In genomic region chr3:89305105-89305504, GRCm38 (mm10) we compare ENCODE assay signal across 21 mouse cellular contexts. TPM values are rescaled to one million over a fixed set of nuclear protein-coding genes. Genes with fewer than 3 reads are reported as not detected.
DNase-seq lines count a peak whose midpoint lies in the region; ATAC-seq and TF ChIP-seq lines count a peak whose summit lies in the region.
"Had no signal": no experiment of that assay in that cellular context is flagged by ENCODE, and none has a peak within 500 bp of the region (broad histone marks: within the 10 kb centered on the region; RNA-seq: fewer than 3 reads in every experiment).

No protein-coding gene starts in this region.

- TF ChIP-seq CTCF in lung, embryonic 14.5 days (IDR thresholded peaks at IDR 0.05; ENCODE audit: low read depth): no peak

- peaks cover 14% of the 10 kb centered on the region for H3K4me1 ChIP-seq in kidney, embryonic 16.5 days (ENCODE audit: insufficient read depth, low read length)
- no peaks in the 10 kb centered on the region for H3K4me1 ChIP-seq in lung, embryonic 14.5 days (ENCODE audit: insufficient read depth)
- peaks cover 25% of the 10 kb centered on the region for H3K4me1 ChIP-seq in embryonic facial prominence, embryonic 10.5 days
- H3K4me1 ChIP-seq in intestine, embryonic 15.5 days (replicated peaks): peaks cover 8% of the 10 kb centered on the region
- H3K4me1 ChIP-seq: hindbrain, embryonic 15.5 days had no signal

- H3K27me3 ChIP-seq in kidney, embryonic 16.5 days (ENCODE audit: insufficient read depth, low read length): no peaks in the 10 kb centered on the region
- no peaks in the 10 kb centered on the region for H3K27me3 ChIP-seq in lung, embryonic 14.5 days (ENCODE audit: insufficient read depth, low read length)
- peaks cover 4% of the 10 kb centered on the region for H3K27me3 ChIP-seq in embryonic facial prominence, embryonic 10.5 days (replicated peaks; ENCODE audit: low read depth, poor library complexity, severe bottlenecking)
- no peaks in the 10 kb centered on the region for H3K27me3 ChIP-seq in intestine, embryonic 15.5 days (replicated peaks)
- H3K27me3 ChIP-seq: Patski had no signal

- no peaks in the 10 kb centered on the region for H3K36me3 ChIP-seq in kidney, embryonic 16.5 days (ENCODE audit: insufficient read depth, low read length)
- no peaks in the 10 kb centered on the region for H3K36me3 ChIP-seq in lung, embryonic 14.5 days (ENCODE audit: insufficient read depth)
- no peaks in the 10 kb centered on the region for H3K36me3 ChIP-seq in embryonic facial prominence, embryonic 10.5 days (replicated peaks)
- H3K36me3 ChIP-seq in intestine, embryonic 15.5 days: no peaks in the 10 kb centered on the region
- H3K36me3 ChIP-seq: hindbrain, embryonic 15.5 days; liver, embryonic 15.5 days had no signal

- H3K9me3 ChIP-seq in kidney, embryonic 16.5 days (ENCODE audit: low read length): no peaks in the 10 kb centered on the region
- no peaks in the 10 kb centered on the region for H3K9me3 ChIP-seq in lung, embryonic 14.5 days (ENCODE audit: low read depth, low read length)
- no peaks in the 10 kb centered on the region for H3K9me3 ChIP-seq in embryonic facial prominence, embryonic 10.5 days
- no peaks in the 10 kb centered on the region for H3K9me3 ChIP-seq in intestine, embryonic 15.5 days
- H3K9me3 ChIP-seq: hindbrain, embryonic 15.5 days; liver, embryonic 15.5 days had no signal

- WGBS in kidney, embryonic 16.5 days: 57% methylated on average over 4 of the region's 4 CpGs
- 60% methylated on average over 4 of the region's 4 CpGs for WGBS in lung, embryonic 14.5 days
- 52% methylated on average over 4 of the region's 4 CpGs for WGBS in embryonic facial prominence, embryonic 10.5 days
- WGBS in intestine, embryonic 15.5 days: 52% methylated on average over 4 of the region's 4 CpGs

- H3K4me2 ChIP-seq in kidney, embryonic 16.5 days (replicated peaks; ENCODE audit: low read depth, low read length): no peak overlapping the region
- H3K4me2 ChIP-seq in lung, embryonic 14.5 days: no peak overlapping the region
- H3K4me2 ChIP-seq in intestine, embryonic 15.5 days (replicated peaks): no peak overlapping the region
- H3K4me2 ChIP-seq: hindbrain, embryonic 15.5 days; liver, embryonic 15.5 days had no signal

- H3K9ac ChIP-seq in kidney, embryonic 16.5 days (replicated peaks; ENCODE audit: low read length): no peak overlapping the region
- no peak overlapping the region for H3K9ac ChIP-seq in lung, embryonic 14.5 days
- no peak overlapping the region for H3K9ac ChIP-seq in intestine, embryonic 15.5 days
- H3K9ac ChIP-seq: hindbrain, embryonic 15.5 days; liver, embryonic 15.5 days had no signal

- no peak for DNase-seq in kidney, adult 18-20 months
- DNase-seq in lung, embryonic 14.5 days: no peak
- no peak for DNase-seq in lung, postnatal 36 days
- DNase-seq in embryonic facial prominence, embryonic 10.5 days (ENCODE audit: low spot score): no peak
- no peak for DNase-seq in adrenal gland, adult 18-20 months (ENCODE audit: low spot score in 2 of 2)
- no peak for DNase-seq in thymus, postnatal 36 days
- DNase-seq: adrenal gland, adult 8-10 months; cerebellum, adult 11-12 months; cerebellum, postnatal 10 days; heart, postnatal 4 days; thymus, adult 2 months had no signal

- no peak for ATAC-seq in kidney, embryonic 16.5 days (ENCODE audit: low FRiP score, low TSS enrichment)
- ATAC-seq in lung, embryonic 14.5 days (ENCODE audit: insufficient read depth): no peak
- ATAC-seq in intestine, embryonic 15.5 days: peak; percentile 58
- ATAC-seq: forebrain, embryonic 14.5 days; Patski had no signal

- H3K4me3 ChIP-seq in kidney, embryonic 16.5 days (ENCODE audit: low read length): no peak overlapping the region
- no peak overlapping the region for H3K4me3 ChIP-seq in lung, embryonic 14.5 days (ENCODE audit: low read depth, low read length)
- no peak overlapping the region for H3K4me3 ChIP-seq in embryonic facial prominence, embryonic 10.5 days
- no peak overlapping the region for H3K4me3 ChIP-seq in intestine, embryonic 15.5 days (replicated peaks)
- H3K4me3 ChIP-seq: hindbrain, embryonic 15.5 days; liver, embryonic 15.5 days had no signal

- peak overlapping the region; percentile 28; the same call in 1 of the 2 replicates for H3K27ac ChIP-seq in kidney, embryonic 16.5 days (ENCODE audit: low read length)
- peak overlapping the region; percentile 48; the same call in 1 of the 2 replicates for H3K27ac ChIP-seq in lung, embryonic 14.5 days (ENCODE audit: low read depth)
- H3K27ac ChIP-seq in embryonic facial prominence, embryonic 10.5 days (replicated peaks): peak overlapping the region; percentile 60; the same call in 1 of the 2 replicates
- H3K27ac ChIP-seq in intestine, embryonic 15.5 days: 0 out of 2 replicates have a peak overlapping the region, but pooled peaks have one; percentile 9
- H3K27ac ChIP-seq: hindbrain, embryonic 15.5 days; liver, embryonic 15.5 days; stomach, postnatal 0 days had no signal

RNA-seq across cellular contexts. Expression of gene Efna3, which starts 17.7 kb away (rescaled TPM):
- 11.5 and 11.8 TPM in 2 replicates for polyA plus RNA-seq in kidney, embryonic 16.5 days (2015; fragmentation: Nextera tagmentation; extraction: Ambion mirVana)
- 4.7 and 5.8 TPM in 2 replicates for polyA plus RNA-seq in lung, embryonic 14.5 days (2014; fragmentation: Nextera tagmentation; extraction: Ambion mirVana)
- 4.5 and 6.8 TPM in 2 replicates for polyA plus RNA-seq in embryonic facial prominence, embryonic 10.5 days (2016; fragmentation: Nextera tagmentation; extraction: Ambion mirVana)
- 9.0 and 9.2 TPM in 2 replicates for polyA plus RNA-seq in intestine, embryonic 15.5 days (2015; fragmentation: Nextera tagmentation; extraction: Ambion mirVana)
- total RNA-seq in adrenal gland, adult 18-20 months (2021): under 1 TPM in 1 of 2 experiments, not detected in 1; 0.42 TPM
- total RNA-seq: gastrocnemius, adult 8-10 months; monocyte, adult 5-6 weeks; neutrophil, adult 5-6 weeks had no signal

RNA-seq across cellular contexts. Expression of gene Efna1, which starts 24.2 kb away (rescaled TPM):
- 81.9 and 86.7 TPM in 2 replicates for polyA plus RNA-seq in kidney, embryonic 16.5 days (2015; fragmentation: Nextera tagmentation; extraction: Ambion mirVana)
- 68.3 and 70.4 TPM in 2 replicates for polyA plus RNA-seq in lung, embryonic 14.5 days (2014; fragmentation: Nextera tagmentation; extraction: Ambion mirVana)
- polyA plus RNA-seq in embryonic facial prominence, embryonic 10.5 days (2016; fragmentation: Nextera tagmentation; extraction: Ambion mirVana): 26.7 and 27.2 TPM in 2 replicates
- polyA plus RNA-seq in intestine, embryonic 15.5 days (2015; fragmentation: Nextera tagmentation; extraction: Ambion mirVana): 57.9 and 58.5 TPM in 2 replicates
- total RNA-seq in adrenal gland, adult 18-20 months (2021): 10 to 100 TPM; 12.2 to 12.6 TPM

RNA-seq across cellular contexts. Expression of gene Efna4, which starts 32.7 kb away (rescaled TPM):
- 29.2 and 31.3 TPM in 2 replicates for polyA plus RNA-seq in kidney, embryonic 16.5 days (2015; fragmentation: Nextera tagmentation; extraction: Ambion mirVana)
- polyA plus RNA-seq in lung, embryonic 14.5 days (2014; fragmentation: Nextera tagmentation; extraction: Ambion mirVana): 24.6 and 27.0 TPM in 2 replicates
- polyA plus RNA-seq in embryonic facial prominence, embryonic 10.5 days (2016; fragmentation: Nextera tagmentation; extraction: Ambion mirVana): 37.3 and 40.8 TPM in 2 replicates
- polyA plus RNA-seq in intestine, embryonic 15.5 days (2015; fragmentation: Nextera tagmentation; extraction: Ambion mirVana): 16.9 and 18.1 TPM in 2 replicates
- total RNA-seq in adrenal gland, adult 18-20 months (2021): 1 to 10 TPM in 1 of 2 experiments, under 1 TPM in 1; 0.43 to 1.1 TPM
- total RNA-seq: gastrocnemius, adult 8-10 months; monocyte, adult 5-6 weeks; neutrophil, adult 5-6 weeks had no signal

RNA-seq across cellular contexts. Expression of gene Slc50a1, which starts 34.7 kb away (rescaled TPM):
- polyA plus RNA-seq in kidney, embryonic 16.5 days (2015; fragmentation: Nextera tagmentation; extraction: Ambion mirVana): 58.8 and 64.3 TPM in 2 replicates
- 58.5 and 60.2 TPM in 2 replicates for polyA plus RNA-seq in lung, embryonic 14.5 days (2014; fragmentation: Nextera tagmentation; extraction: Ambion mirVana)
- polyA plus RNA-seq in embryonic facial prominence, embryonic 10.5 days (2016; fragmentation: Nextera tagmentation; extraction: Ambion mirVana): 27.2 and 34.2 TPM in 2 replicates
- 60.6 and 63.9 TPM in 2 replicates for polyA plus RNA-seq in intestine, embryonic 15.5 days (2015; fragmentation: Nextera tagmentation; extraction: Ambion mirVana)
- 10 to 100 TPM; 40.9 to 52.4 TPM for total RNA-seq in adrenal gland, adult 18-20 months (2021)

RNA-seq across cellular contexts. Expression of gene Adam15, which starts 44.7 kb away (rescaled TPM):
- 107 and 108 TPM in 2 replicates for polyA plus RNA-seq in kidney, embryonic 16.5 days (2015; fragmentation: Nextera tagmentation; extraction: Ambion mirVana)
- 32.7 and 36.7 TPM in 2 replicates for polyA plus RNA-seq in lung, embryonic 14.5 days (2014; fragmentation: Nextera tagmentation; extraction: Ambion mirVana)
- polyA plus RNA-seq in embryonic facial prominence, embryonic 10.5 days (2016; fragmentation: Nextera tagmentation; extraction: Ambion mirVana): 30.5 and 34.2 TPM in 2 replicates
- 45.5 and 49.5 TPM in 2 replicates for polyA plus RNA-seq in intestine, embryonic 15.5 days (2015; fragmentation: Nextera tagmentation; extraction: Ambion mirVana)
- 10 to 100 TPM; 56.3 to 87.6 TPM for total RNA-seq in adrenal gland, adult 18-20 months (2021)

Comparison
In these comparisons a context has a peak if more than half of its experiments do, and no peak if none do; other contexts are left out.
1. H3K27ac ChIP-seq: peak in every context shown above with its lines; median percentile 60 in embryonic facial prominence, embryonic 10.5 days; 48 in lung, embryonic 14.5 days; 28 in kidney, embryonic 16.5 days; 9 in intestine, embryonic 15.5 days.